Mouse (Mus musculus) neural tube, embryonic 10.5 days (tissue): Measurements from ENCODE around the gene Pax3.
A peak's percentile ranks its signal among the peaks of the same experiment; 100 is the strongest.

Experiments
- DNase-seq: peaks from one replicate; pipeline ENCODE4 v3.0.0-alpha.2; 2017; ENCODE audit warnings: low spot score; ENCODE audit errors: extremely low spot score

The Pax3 gene

DNA sequence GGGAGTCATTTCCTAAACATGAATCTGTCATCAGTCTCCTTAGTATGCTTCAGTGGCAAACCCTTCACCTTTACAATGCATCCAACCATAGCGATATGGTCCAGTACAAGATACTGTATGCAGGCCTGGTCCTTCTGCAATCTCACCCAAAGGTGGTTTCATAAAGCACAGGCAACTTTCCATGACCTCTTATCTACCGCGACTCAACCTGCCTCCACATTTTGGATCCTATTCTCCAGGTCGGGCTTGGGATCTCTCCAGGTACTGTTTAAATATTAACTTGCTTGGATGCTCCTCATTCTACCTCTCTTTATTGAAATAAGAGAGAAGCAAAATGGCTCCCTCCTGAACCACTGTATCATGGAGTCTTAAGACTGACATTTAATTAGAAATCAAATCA lies 103.3 kb downstream of the Pax3 start:
- no peak for DNase-seq

DNA sequence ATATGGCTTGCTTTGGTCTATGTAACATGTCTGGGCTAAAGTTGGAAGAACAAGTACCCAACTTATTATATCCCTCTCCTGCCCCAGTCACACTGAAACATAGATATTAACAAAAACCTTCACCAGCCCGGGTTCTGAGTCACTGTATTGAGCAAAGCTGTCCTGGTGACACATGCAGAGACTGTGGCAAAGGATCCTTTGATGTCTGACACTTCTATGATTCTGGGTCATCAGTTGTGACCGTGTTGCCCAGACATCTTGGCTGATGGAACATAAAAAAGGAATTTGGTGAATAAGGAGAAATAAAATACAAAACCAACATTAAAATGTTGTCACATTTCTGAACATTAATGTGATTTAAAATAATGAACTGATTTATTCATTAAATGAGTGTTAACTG lies 108.3 kb downstream of the Pax3 start:
- no peak for DNase-seq

DNA sequence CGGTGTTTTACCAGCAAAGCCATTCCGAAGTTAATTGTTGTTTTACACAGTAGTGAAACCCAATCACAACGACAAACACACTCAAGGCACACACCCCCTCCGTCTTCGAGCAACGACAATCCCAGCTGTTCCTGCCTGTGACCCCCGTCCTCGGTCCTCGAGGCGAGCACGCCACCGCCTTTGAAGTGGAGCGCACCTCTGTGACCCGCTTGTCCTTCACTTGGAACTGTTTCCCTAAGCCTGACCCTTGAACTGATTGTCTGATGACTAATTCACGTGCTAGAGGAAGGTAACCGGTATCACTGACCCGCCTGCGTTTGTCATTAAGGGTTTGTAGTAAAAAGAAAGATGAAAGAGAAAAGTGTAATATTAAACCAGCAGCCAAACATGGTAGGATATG lies 115.2 kb downstream of the Pax3 start:
- DNase-seq: peak; percentile 27

DNA sequence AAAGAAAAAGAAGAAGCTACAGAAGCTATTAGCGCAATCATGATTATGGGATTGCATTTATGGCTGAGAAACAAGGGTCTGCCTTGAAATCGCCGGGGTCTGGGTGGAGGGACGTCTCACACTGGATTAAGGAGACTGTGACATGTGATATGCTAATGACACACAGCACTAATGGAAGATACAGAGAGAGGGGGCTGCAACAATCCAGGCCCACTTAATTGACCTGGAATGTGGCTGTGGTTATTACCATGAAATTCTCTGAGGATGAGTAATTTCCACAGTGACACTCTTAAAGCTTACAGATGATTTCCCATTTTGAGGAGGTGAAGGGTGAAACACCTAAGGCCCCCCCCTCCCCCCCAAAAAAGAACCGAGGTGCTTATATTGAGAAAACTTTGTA lies 136.1 kb downstream of the Pax3 start:
- no peak for DNase-seq

DNA sequence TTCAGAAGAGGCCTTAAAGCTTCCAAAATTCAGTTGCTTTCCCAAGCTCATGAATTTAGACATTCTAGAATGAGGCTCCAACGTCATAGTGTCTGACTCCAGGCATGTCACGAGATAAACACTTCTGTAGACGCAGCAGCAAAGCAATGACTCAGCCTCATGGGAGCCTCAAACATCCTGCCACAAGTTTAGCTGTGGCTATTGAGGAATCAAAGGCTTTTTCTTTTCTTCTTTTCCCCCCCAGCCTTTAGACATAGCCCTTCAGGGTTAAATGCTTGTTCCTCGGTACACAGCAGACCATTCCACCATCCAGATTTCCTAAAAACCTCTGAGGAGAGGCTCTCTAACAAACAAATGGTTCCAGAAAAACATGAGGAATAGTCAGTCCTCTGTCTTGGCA lies 139.0 kb downstream of the Pax3 start:
- DNase-seq: no peak

DNA sequence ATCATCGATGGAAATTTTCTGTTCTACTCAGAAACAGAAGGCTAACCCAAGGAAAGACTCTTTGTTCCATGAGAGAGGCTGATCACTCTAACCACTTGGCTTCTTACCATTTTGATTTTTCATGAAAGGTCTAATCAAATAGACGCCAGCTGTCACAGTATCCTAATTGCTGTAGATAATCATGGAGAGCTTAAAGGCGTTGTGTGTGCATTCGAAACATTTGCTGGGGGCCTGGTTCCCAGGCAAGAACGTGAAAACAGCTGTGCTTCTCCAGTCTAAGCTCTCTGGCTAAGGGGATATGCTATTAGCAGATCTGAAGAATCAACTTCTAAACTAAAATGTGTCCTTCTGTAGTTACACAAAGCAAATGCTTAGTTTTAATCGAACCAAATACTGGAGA lies 143.3 kb downstream of the Pax3 start:
- no peak for DNase-seq
